Mouse (Mus musculus): ENCODE data around the gene Casq2. TPM values are rescaled to one million over a fixed set of nuclear protein-coding genes. Genes with fewer than 3 reads are reported as not detected.

The Casq2 gene
- polyA plus RNA-seq, 2 experiments = 0.88 to 0.89 TPM

- peaks cover 23 to 26% of the 10 kb centered on the region in 2 experiments for H3K4me1 ChIP-seq (replicated peaks; ENCODE audit: control insufficient read depth in 2 of 2, insufficient read depth in 2 of 2, low read length in 1 of 2)
- TF ChIP-seq EP300 (IDR thresholded peaks at IDR 0.05; ENCODE audit: low read depth) (no peak), CTCF (IDR thresholded peaks at IDR 0.05; ENCODE audit: low read depth) (no peak)
- no peak for DNase-seq (ENCODE audit: low read depth in 3 of 3, low spot score in 3 of 3)
- ATAC-seq (ENCODE audit: insufficient read depth) = no peak
- 85% methylated on average over 13 of the region's 13 CpGs for WGBS (ENCODE audit: insufficient replicate concordance)
- no peak overlapping the region for H3K27ac ChIP-seq
- H3K9me3 ChIP-seq (ENCODE audit: control insufficient read depth, low read length) = no peaks in the 10 kb centered on the region
- H3K9ac ChIP-seq (replicated peaks) = no peak overlapping the region
- H3K4me3 ChIP-seq (ENCODE audit: insufficient read depth in 1 of 2, low read depth in 2 of 2, low read length in 2 of 2) = no peak overlapping the region
- no peaks in the 10 kb centered on the region for H3K27me3 ChIP-seq (ENCODE audit: control insufficient read depth, insufficient read depth, low read length)
- 0 out of 2 replicates have a peak, but pooled peaks cover 3% of the 10 kb centered on the region for H3K36me3 ChIP-seq (replicated peaks; ENCODE audit: control insufficient read depth, insufficient read depth, low read depth)
- no peak overlapping the region for H3K4me2 ChIP-seq (ENCODE audit: low read depth)
Observed at GRCm38 (mm10) chr3:102169197-102169905, 83.1 kb downstream of the Casq2 start.

GRCm38 (mm10) chr3:102174118-102174865 lies 88.1 kb downstream of the Casq2 start:
- H3K4me2 ChIP-seq (ENCODE audit: low read depth) = no peak overlapping the region
- no peaks in the 10 kb centered on the region for H3K27me3 ChIP-seq (ENCODE audit: control insufficient read depth, insufficient read depth, low read length)
- no peaks in the 10 kb centered on the region; a peak in 1 of 4 replicates for H3K4me1 ChIP-seq (replicated peaks; ENCODE audit: control insufficient read depth in 2 of 2, insufficient read depth in 2 of 2, low read length in 1 of 2)
- H3K4me3 ChIP-seq (ENCODE audit: insufficient read depth in 1 of 2, low read depth in 2 of 2, low read length in 2 of 2) = no peak overlapping the region
- 66% methylated on average over 8 of the region's 8 CpGs for WGBS (ENCODE audit: insufficient replicate concordance)
- DNase-seq (ENCODE audit: low read depth in 3 of 3, low spot score in 3 of 3) (no peak), ATAC-seq (ENCODE audit: insufficient read depth) (no peak)
- TF ChIP-seq CTCF (IDR thresholded peaks at IDR 0.05; ENCODE audit: low read depth) (no peak), EP300 (IDR thresholded peaks at IDR 0.05; ENCODE audit: low read depth) (no peak)
- H3K27ac ChIP-seq = no peak overlapping the region
- H3K9me3 ChIP-seq (ENCODE audit: control insufficient read depth, low read length) = no peaks in the 10 kb centered on the region
- H3K9ac ChIP-seq (replicated peaks) = no peak overlapping the region
- H3K36me3 ChIP-seq (replicated peaks; ENCODE audit: control insufficient read depth, insufficient read depth, low read depth) = no peaks in the 10 kb centered on the region

DNA sequence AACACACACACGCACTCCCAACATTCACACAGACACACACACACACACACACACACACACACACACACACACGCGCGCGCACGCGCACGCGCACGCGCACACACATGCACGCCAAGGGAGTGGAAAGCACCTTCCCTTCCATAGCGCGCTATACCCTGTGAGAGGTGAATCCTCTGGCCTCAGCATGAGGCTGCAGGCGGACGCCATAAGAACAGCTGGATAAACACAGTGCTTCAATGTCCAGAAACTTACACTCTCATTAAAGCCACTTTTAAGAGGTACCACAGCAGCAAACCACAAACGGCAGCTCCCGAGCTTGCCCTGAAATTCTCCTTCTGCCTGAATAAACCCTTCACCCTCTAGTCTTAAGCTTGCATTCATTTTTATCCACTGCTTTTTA lies 89.5 kb downstream of the Casq2 start:
- Histone ChIP-seq H3K27ac (no peak overlapping the region), H3K9me3 (ENCODE audit: control insufficient read depth, low read length) (no peaks in the 10 kb centered on the region), H3K4me1 (replicated peaks; ENCODE audit: control insufficient read depth in 2 of 2, insufficient read depth in 2 of 2, low read length in 1 of 2) (no peaks in the 10 kb centered on the region), H3K9ac (replicated peaks) (no peak overlapping the region), H3K36me3 (replicated peaks; ENCODE audit: control insufficient read depth, insufficient read depth, low read depth) (no peaks in the 10 kb centered on the region), H3K4me2 (ENCODE audit: low read depth) (no peak overlapping the region), H3K4me3 (ENCODE audit: insufficient read depth in 1 of 2, low read depth in 2 of 2, low read length in 2 of 2) (no peak overlapping the region), H3K27me3 (ENCODE audit: control insufficient read depth, insufficient read depth, low read length) (no peaks in the 10 kb centered on the region)
- DNase-seq (ENCODE audit: low read depth in 3 of 3, low spot score in 3 of 3) (no peak), ATAC-seq (ENCODE audit: insufficient read depth) (no peak)
- WGBS (ENCODE audit: insufficient replicate concordance) = 84% methylated on average over 18 of the region's 18 CpGs
- TF ChIP-seq CTCF (IDR thresholded peaks at IDR 0.05; ENCODE audit: low read depth) = no peak
- TF ChIP-seq EP300 (IDR thresholded peaks at IDR 0.05; ENCODE audit: low read depth) = no peak

DNA sequence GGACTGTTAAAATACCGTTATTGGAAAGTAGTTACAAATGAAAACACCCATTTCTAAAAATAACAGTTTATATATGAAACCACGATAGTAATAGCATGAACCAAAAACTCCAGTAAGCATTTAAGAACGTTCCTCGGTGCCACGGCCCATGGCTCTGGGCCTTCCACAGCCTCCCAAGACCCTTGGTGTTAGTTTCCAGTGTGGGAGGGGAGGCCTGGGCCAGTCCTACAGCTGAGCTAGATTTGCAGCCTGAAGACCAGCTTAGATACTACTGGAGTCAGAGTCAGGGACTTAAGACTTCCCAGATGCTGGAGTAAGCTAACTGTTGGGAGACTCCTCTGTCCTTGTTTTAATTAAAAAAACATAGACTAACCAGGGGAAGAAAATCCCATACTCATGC lies 89.9 kb downstream of the Casq2 start:
- Histone ChIP-seq H3K36me3 (replicated peaks; ENCODE audit: control insufficient read depth, insufficient read depth, low read depth) (no peaks in the 10 kb centered on the region), H3K4me1 (replicated peaks; ENCODE audit: control insufficient read depth in 2 of 2, insufficient read depth in 2 of 2, low read length in 1 of 2) (no peaks in the 10 kb centered on the region), H3K4me2 (ENCODE audit: low read depth) (no peak overlapping the region), H3K4me3 (ENCODE audit: insufficient read depth in 1 of 2, low read depth in 2 of 2, low read length in 2 of 2) (no peak overlapping the region), H3K9me3 (ENCODE audit: control insufficient read depth, low read length) (no peaks in the 10 kb centered on the region), H3K9ac (replicated peaks) (no peak overlapping the region), H3K27ac (no peak overlapping the region), H3K27me3 (ENCODE audit: control insufficient read depth, insufficient read depth, low read length) (no peaks in the 10 kb centered on the region)
- TF ChIP-seq EP300 (IDR thresholded peaks at IDR 0.05; ENCODE audit: low read depth) (no peak), CTCF (IDR thresholded peaks at IDR 0.05; ENCODE audit: low read depth) (no peak)
- ATAC-seq (ENCODE audit: insufficient read depth) (no peak), DNase-seq (ENCODE audit: low read depth in 3 of 3, low spot score in 3 of 3) (no peak)
- 73% methylated on average over 5 of the region's 5 CpGs for WGBS (ENCODE audit: insufficient replicate concordance)

DNA sequence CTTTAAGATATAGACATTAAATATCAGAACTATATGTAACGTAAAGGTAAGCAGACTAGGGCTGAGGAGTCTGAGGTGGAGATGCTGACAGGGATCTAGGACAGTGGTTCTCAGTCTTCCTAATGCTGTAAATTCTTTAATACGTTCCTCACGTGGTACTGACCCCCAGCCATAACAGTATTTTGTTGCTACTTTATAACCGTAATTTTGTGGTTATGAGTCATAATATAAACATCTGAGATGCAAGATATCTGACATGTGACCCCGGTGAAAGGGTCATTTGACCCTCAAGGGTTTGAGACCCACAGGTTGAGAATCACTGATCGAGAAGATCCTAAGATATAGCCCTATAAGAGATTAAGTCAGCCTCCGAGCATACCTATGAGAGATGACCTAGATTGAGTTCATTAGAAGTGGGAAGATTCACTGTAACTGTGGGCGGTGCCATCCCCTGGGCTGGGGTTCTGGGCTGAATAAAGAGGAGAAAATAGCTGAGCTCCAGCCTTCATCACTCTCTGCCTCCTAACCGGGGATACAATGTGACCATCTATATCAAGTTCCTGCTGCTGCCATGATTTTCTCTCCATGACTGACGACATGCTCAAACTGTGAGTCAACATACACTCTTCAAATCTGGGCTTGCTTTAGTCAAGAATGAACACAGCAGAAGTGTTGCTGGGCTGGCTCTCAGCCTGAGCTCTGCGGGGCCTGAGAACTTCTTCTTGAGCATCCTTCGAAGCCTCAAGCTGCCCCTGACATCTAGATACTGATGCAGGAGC lies 91.8 kb downstream of the Casq2 start:
- H3K27me3 ChIP-seq (ENCODE audit: control insufficient read depth, insufficient read depth, low read length) = no peaks in the 10 kb centered on the region
- TF ChIP-seq EP300 (IDR thresholded peaks at IDR 0.05; ENCODE audit: low read depth) = no peak
- TF ChIP-seq CTCF (IDR thresholded peaks at IDR 0.05; ENCODE audit: low read depth) = no peak
- WGBS (ENCODE audit: insufficient replicate concordance) = 73% methylated on average over 12 of the region's 12 CpGs
- H3K4me1 ChIP-seq (replicated peaks; ENCODE audit: control insufficient read depth in 2 of 2, insufficient read depth in 2 of 2, low read length in 1 of 2) = no peaks in the 10 kb centered on the region
- no peak overlapping the region for H3K27ac ChIP-seq
- ATAC-seq (ENCODE audit: insufficient read depth) (no peak), DNase-seq (ENCODE audit: low read depth in 3 of 3, low spot score in 3 of 3) (no peak)
- no peak overlapping the region for H3K9ac ChIP-seq (replicated peaks)
- no peak overlapping the region for H3K4me3 ChIP-seq (ENCODE audit: insufficient read depth in 1 of 2, low read depth in 2 of 2, low read length in 2 of 2)
- no peak overlapping the region for H3K4me2 ChIP-seq (ENCODE audit: low read depth)
- H3K36me3 ChIP-seq (replicated peaks; ENCODE audit: control insufficient read depth, insufficient read depth, low read depth) = no peaks in the 10 kb centered on the region
- H3K9me3 ChIP-seq (ENCODE audit: control insufficient read depth, low read length) = no peaks in the 10 kb centered on the region

Measured in liver, embryonic 14.5 days (tissue).